Mouse (Mus musculus) forebrain, embryonic 13.5 days (tissue): ENCODE measurements around the gene Ksr1. TPM values are rescaled to one million over a fixed set of nuclear protein-coding genes. Genes with fewer than 3 reads are reported as not detected.
"Not testable (repeated sequence)": the region's sequence is repeated elsewhere in the genome, so short reads cannot be mapped to it uniquely, and the experiment has no call there.

Experiments used
- ATAC-seq: fragments of 200-750 bp; cut with Nextera tagmentation; 2 replicates; pipeline ENCODE4 v1.8.0; 2017
- H3K27ac ChIP-seq: fragments of 300-500 bp; sonication (generic); 2 replicates; pipeline ENCODE4 v1.5.1; 2015; ENCODE audit warnings: inconsistent platforms, mild to moderate bottlenecking, moderate library complexity
- H3K27me3 ChIP-seq: fragments of 300-500 bp; sonication (generic); 2 replicates; pipeline ENCODE4 v1.6.1; 2015; ENCODE audit warnings: mild to moderate bottlenecking, inconsistent platforms
- H3K36me3 ChIP-seq: fragments of 300-500 bp; sonication (generic); 2 replicates; pipeline ENCODE4 v1.6.1; 2015; ENCODE audit warnings: mild to moderate bottlenecking, inconsistent platforms; ENCODE audit not compliant: poor library complexity, severe bottlenecking
- H3K4me1 ChIP-seq: fragments of 300-500 bp; sonication (generic); 2 replicates; pipeline ENCODE4 v1.6.1; 2015; ENCODE audit warnings: inconsistent platforms
- H3K4me2 ChIP-seq: fragments of 300-500 bp; sonication (generic); 2 replicates; pipeline ENCODE4 v1.6.1; 2015; ENCODE audit warnings: inconsistent platforms, mild to moderate bottlenecking, moderate library complexity
- H3K4me3 ChIP-seq: fragments of 300-500 bp; sonication (generic); 2 replicates; pipeline ENCODE4 v1.5.1; 2015; ENCODE audit warnings: mild to moderate bottlenecking, inconsistent platforms
- H3K9ac ChIP-seq: fragments of 300-500 bp; sonication (generic); 2 replicates; pipeline ENCODE4 v1.6.1; 2015; ENCODE audit warnings: mild to moderate bottlenecking, inconsistent platforms
- H3K9me3 ChIP-seq: fragments of 300-500 bp; sonication (generic); replicated peaks from 2 replicates; pipeline ENCODE4 v1.6.1; 2016; ENCODE audit warnings: inconsistent platforms
- WGBS: fragments of 180-500 bp; shearing (Covaris S2); methylation state at CpG from one replicate; pipeline ENCODE4 v1.1.7; 2015; 5-methylcytosine and 5-hydroxymethylcytosine counted together
- polyA plus RNA-seq: library from polyadenylated mRNA; unstranded; fragments of >200 nt; fragmentation: Nextera tagmentation; extraction: Ambion mirVana; gene quantifications from 2 replicates; pipeline ENCODE4 v1.2.1, GENCODE M21; 2015

The Ksr1 gene
- polyA plus RNA-seq, 1 experiment from 2014 or later: 4.1 TPM

DNA sequence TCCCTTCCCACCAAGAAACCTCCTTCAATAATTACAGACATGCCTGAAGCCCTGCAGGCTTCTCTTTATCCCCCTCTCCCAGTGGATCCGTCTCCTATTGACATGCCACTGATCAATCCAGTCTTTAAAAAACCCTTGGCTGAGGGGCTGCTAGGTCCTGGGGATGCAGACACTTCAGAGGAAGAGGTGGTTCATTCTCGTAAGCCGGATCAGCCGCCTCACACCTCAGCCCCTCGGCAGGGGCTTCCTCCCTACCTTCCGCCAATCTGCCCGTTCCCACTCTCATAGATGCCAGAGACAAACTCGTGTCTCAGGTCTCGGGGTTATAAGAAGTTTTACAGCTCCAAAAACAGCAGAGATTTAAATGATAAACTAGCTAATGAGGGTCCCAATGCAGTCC is 156.1 kb downstream of the Ksr1 start:
- WGBS: 93% methylated on average over 9 of the region's 9 CpGs
- H3K36me3 ChIP-seq: no peaks in the 10 kb centered on the region
- no peak for ATAC-seq
- no peaks in the 10 kb centered on the region for H3K27me3 ChIP-seq
- H3K27ac ChIP-seq: no peak overlapping the region
- H3K4me2 ChIP-seq: no peak overlapping the region
- no peak overlapping the region for H3K9ac ChIP-seq
- H3K9me3 ChIP-seq: no peaks in the 10 kb centered on the region
- H3K4me1 ChIP-seq: no peaks in the 10 kb centered on the region
- no peak overlapping the region for H3K4me3 ChIP-seq

- H3K9me3 ChIP-seq, ATAC-seq, H3K4me1 ChIP-seq, H3K27me3 ChIP-seq, H3K4me3 ChIP-seq, H3K4me2 ChIP-seq, H3K36me3 ChIP-seq, H3K27ac ChIP-seq, H3K9ac ChIP-seq: not testable (repeated sequence)
- 92% methylated on average over 11 of the region's 11 CpGs for WGBS
These were observed 157.0 kb downstream of the Ksr1 start for GRCm38 (mm10) chr11:78989206-78989605.

DNA sequence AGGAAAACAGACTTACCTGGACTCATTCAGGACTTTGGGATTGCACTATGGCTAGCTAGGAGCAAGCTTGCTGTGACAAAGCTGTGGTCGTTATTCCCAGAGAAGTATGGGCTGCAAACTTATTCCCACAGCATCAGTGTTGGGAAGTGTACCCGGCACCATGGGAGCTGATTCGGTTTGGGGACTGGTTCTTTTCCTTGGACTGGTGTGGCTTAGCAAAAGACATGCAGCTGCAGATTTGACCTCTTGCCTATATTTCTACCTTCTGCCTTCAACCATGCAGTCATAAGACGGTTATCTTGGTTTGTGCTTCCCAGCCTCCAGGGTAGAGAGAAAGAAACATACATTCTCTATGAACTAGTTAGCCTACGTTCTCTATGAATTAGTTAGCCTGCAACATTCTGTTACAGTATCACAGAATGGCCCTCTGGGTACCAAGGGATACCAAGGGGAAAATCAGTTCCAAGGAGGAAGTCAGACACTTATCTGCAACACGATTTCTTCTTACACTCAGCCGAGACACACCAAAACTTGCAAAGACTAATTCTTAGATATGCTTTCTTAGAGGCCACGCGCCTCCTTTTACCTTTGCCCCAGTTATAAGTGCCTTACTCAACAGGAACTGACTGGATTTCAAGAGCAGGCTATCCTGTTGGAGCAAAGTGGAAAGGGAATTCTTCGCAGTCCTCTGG is 159.8 kb downstream of the Ksr1 start:
- no peak overlapping the region for H3K4me2 ChIP-seq
- no peak overlapping the region for H3K27ac ChIP-seq
- ATAC-seq: no peak
- no peaks in the 10 kb centered on the region for H3K36me3 ChIP-seq
- no peaks in the 10 kb centered on the region for H3K27me3 ChIP-seq
- WGBS: 92% methylated on average over 10 of the region's 10 CpGs
- no peaks in the 10 kb centered on the region for H3K4me1 ChIP-seq
- no peak overlapping the region for H3K4me3 ChIP-seq
- H3K9ac ChIP-seq: no peak overlapping the region
- no peaks in the 10 kb centered on the region for H3K9me3 ChIP-seq

DNA sequence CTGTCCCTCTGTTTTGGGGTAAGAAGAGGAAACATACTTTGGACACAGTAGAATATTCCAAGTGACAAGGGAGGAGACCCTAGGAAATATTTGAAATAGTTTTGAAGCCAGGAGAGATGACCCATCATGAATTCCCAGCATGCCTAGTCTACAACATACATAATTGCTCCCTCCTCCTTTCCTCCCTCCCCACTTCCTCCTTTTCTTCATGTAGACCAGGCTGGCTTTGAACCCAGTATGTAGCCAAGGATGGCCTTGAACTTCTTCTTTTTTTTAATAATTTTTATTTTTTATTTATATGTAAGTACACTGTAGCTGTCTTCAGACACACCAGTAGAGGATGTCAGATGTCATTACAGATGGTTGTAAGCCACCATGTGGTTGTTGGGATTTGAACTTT is 160.7 kb downstream of the Ksr1 start:
- Histone ChIP-seq H3K4me2 (no peak overlapping the region), H3K9me3 (no peaks in the 10 kb centered on the region), H3K36me3 (no peaks in the 10 kb centered on the region), H3K4me3 (no peak overlapping the region), H3K27ac (no peak overlapping the region), H3K9ac (no peak overlapping the region), H3K27me3 (no peaks in the 10 kb centered on the region), H3K4me1 (no peaks in the 10 kb centered on the region)
- no peak for ATAC-seq

DNA sequence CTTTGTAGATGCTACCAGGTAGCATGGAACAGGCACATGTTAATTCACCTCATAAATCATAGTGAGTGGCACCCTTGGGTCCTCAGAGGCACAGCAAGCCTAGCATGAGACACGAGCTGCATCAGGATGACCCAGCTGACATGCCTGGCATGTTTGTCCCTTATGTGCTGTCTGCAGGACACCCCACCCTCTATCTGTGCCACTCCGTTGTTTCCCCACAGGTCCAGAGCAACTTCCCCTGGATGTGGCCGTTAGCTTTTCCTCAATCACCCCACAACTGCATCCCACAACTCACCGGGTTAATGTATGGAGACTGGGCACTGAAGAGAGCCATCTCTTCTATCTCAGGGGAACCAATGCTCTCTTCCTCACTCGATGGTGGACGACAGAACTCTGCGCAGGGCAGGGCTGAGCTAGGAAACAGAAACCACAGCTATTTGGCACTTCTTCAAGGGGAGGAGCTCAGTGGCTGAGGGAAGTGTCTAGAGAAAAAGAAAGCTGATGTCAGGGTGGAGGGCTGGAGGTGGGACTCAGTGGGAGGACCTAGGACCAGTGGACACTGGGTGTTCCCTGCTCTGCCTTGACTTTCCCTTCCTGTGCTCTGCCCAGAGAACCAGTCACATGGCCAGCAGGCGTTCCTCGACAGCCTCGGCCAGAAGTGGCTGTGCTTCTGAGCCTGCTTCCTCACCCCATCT is 161.6 kb downstream of the Ksr1 start, which contains the start of gene Lgals9:
Gene Lgals9 (minus strand): TSS at position 464 of the 695 bp plus-strand sequence.
- H3K4me1 ChIP-seq: no peaks in the 10 kb centered on the region
- no peak within 1 kb of the TSS for H3K9ac ChIP-seq
- H3K4me3 ChIP-seq: no peak within 1 kb of the TSS
- H3K27ac ChIP-seq: no peak within 1 kb of the TSS
- ATAC-seq: no peak
- no peaks in the 10 kb centered on the region for H3K9me3 ChIP-seq
- H3K27me3 ChIP-seq: no peaks in the 10 kb centered on the region
- H3K4me2 ChIP-seq: no peak within 1 kb of the TSS
- 82% methylated on average over 10 of the region's 10 CpGs for WGBS
- no peaks in the 10 kb centered on the region for H3K36me3 ChIP-seq

GRCm38 (mm10) chr11:78983539-78983938 is 162.7 kb downstream of the Ksr1 start:
- no peak overlapping the region for H3K27ac ChIP-seq
- no peak for ATAC-seq
- WGBS: 83% methylated on average over 7 of the region's 7 CpGs

GRCm38 (mm10) chr11:78982513-78983291 is 163.5 kb downstream of the Ksr1 start:
- H3K4me2 ChIP-seq: no peak overlapping the region
- ATAC-seq: no peak
- no peaks in the 10 kb centered on the region for H3K4me1 ChIP-seq
- no peaks in the 10 kb centered on the region for H3K36me3 ChIP-seq
- H3K9ac ChIP-seq: no peak overlapping the region
- no peaks in the 10 kb centered on the region for H3K9me3 ChIP-seq
- no peak overlapping the region for H3K4me3 ChIP-seq
- 89% methylated on average over 12 of the region's 12 CpGs for WGBS
- H3K27ac ChIP-seq: no peak overlapping the region
- H3K27me3 ChIP-seq: no peaks in the 10 kb centered on the region

More at GRCm38 (mm10) chr11:78983539-78983938, 162.7 kb downstream of the Ksr1 start:
- H3K36me3 ChIP-seq: no peaks in the 10 kb centered on the region
- no peak overlapping the region for H3K4me3 ChIP-seq
- no peaks in the 10 kb centered on the region for H3K9me3 ChIP-seq
- H3K4me2 ChIP-seq: no peak overlapping the region
- H3K27me3 ChIP-seq: no peaks in the 10 kb centered on the region
- no peaks in the 10 kb centered on the region for H3K4me1 ChIP-seq
- H3K9ac ChIP-seq: no peak overlapping the region

- no peaks in the 10 kb centered on the region for H3K36me3 ChIP-seq
- H3K9me3 ChIP-seq: no peaks in the 10 kb centered on the region
- WGBS: 90% methylated on average over 2 of the region's 2 CpGs
- no peak for ATAC-seq
- no peak overlapping the region for H3K27ac ChIP-seq
- no peak overlapping the region for H3K4me2 ChIP-seq
- no peaks in the 10 kb centered on the region for H3K27me3 ChIP-seq
- H3K4me3 ChIP-seq: no peak overlapping the region
- H3K9ac ChIP-seq: no peak overlapping the region
- no peaks in the 10 kb centered on the region for H3K4me1 ChIP-seq
These were observed 164.2 kb downstream of the Ksr1 start for GRCm38 (mm10) chr11:78982042-78982441.

DNA sequence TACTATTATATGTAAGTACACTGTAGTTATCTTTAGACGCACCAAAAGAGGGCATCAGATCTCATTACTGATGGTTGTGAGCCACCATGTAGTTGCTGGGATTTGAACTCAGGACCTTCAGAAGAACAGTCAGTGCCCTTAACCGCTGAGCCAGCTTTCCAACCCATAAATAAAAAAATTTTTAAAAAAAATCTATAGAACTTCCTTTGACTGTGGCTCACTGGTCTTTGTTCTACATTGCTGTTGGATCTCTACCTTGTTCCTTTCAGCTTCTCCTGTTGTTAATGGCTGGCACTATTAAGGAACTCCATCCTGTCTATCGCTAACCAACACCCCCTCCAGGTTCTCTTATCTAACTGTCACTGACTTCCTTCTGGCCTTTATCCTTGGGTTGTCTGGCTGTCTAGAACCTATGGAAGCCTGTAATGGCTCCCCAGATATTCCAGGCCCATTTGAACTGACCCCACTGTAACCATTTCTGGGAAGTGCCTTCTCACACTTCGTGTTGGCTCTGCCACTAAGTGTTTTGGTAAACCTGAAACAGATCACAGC is 166.0 kb downstream of the Ksr1 start:
- ATAC-seq: no peak
- Histone ChIP-seq H3K9ac (no peak overlapping the region), H3K27ac (no peak overlapping the region), H3K4me2 (no peak overlapping the region), H3K36me3 (no peaks in the 10 kb centered on the region), H3K27me3 (no peaks in the 10 kb centered on the region), H3K9me3 (no peaks in the 10 kb centered on the region), H3K4me1 (no peaks in the 10 kb centered on the region), H3K4me3 (no peak overlapping the region)
- 85% methylated on average over 4 of the region's 4 CpGs for WGBS

DNA sequence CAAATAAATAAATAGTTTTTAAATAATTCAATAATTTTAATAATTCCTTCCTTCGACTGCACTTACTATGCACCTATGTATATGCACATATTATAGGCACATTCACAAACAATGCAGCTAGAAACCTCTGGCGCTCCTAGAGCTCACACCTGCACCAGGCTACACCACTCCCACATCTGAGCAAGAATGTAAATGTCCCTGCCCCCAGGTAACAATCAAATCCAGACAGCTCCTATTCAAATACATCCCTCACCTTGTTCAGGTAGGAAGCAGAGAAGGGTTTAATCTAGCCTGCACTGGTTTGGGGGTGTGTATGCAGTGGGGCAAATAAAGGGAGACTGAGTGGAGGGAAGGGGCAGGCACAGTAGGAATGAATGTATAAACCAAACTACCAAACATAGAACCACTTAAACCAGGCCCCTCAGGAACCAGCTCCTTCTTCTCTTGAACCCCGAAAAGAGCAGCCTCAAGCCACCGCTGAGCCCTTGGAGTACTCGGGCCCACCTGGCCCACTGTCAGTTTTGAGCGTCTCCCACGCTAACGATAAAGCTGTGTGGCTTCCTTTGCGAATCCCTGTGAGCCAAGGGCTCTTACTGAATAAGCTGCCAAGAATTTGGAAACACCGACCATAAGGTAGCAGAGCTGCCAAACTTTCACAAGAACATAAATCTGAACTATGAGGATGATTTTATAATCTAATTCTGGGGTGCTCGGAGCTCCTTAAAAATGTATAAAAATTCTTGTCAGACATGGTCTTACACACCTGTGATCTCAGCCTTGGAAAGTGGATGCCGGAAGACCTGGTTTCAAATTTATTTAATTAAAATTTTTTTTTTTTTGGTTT is 167.8 kb downstream of the Ksr1 start:
- Histone ChIP-seq H3K9ac (no peak overlapping the region), H3K4me3 (no peak overlapping the region), H3K4me2 (no peak overlapping the region), H3K9me3 (no peaks in the 10 kb centered on the region), H3K27me3 (no peaks in the 10 kb centered on the region), H3K4me1 (0 out of 2 replicates have a peak, but pooled peaks cover 2% of the 10 kb centered on the region), H3K27ac (no peak overlapping the region), H3K36me3 (no peaks in the 10 kb centered on the region)
- 87% methylated on average over 12 of the region's 12 CpGs for WGBS
- no peak for ATAC-seq

DNA sequence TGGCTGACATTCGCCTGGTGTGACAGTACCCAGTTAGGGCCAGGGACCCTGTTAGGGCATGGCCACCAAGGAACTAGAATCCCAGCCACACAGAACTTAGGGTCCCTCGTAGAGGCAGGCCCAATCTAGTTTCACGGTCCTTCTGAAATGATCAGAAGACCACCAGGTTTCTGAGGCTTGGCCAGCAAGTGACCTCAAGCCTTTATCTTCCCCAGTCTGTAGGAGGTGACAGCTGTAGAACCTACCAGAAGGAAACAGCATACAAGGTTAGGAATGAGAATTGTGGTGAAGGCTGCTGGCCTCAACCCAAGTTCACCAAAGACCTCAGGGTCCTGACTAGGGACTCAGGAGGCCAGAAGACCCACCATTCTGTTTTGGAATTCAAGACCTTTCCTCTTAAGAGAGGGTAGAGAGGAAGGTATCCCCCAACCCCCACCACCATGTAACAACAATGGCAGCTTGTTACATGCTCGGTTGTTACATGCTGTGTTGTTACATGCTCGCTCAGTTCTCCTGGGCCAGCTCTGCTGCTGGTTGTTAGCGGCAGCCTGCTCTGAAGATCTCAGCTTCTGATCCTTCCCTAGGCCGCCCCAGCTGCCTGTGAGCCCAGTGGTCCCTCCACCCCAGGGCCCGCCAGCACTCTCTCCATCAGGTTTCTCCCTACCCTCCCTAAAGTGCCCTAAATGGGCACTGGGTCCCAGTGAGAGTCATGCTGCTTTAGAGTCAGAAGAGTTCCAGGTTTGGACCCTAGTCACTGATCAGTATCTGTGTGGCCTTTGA is 169.3 kb downstream of the Ksr1 start:
- H3K4me2 ChIP-seq: no peak overlapping the region
- H3K4me3 ChIP-seq: no peak overlapping the region
- H3K27me3 ChIP-seq: no peaks in the 10 kb centered on the region
- H3K9ac ChIP-seq: no peak overlapping the region
- 0 out of 2 replicates have a peak, but pooled peaks cover 5% of the 10 kb centered on the region for H3K4me1 ChIP-seq
- H3K9me3 ChIP-seq: no peaks in the 10 kb centered on the region
- no peak overlapping the region for H3K27ac ChIP-seq
- ATAC-seq: no peak
- H3K36me3 ChIP-seq: no peaks in the 10 kb centered on the region
- WGBS: 85% methylated on average over 8 of the region's 8 CpGs
